20 mouse cellular contexts compared by ENCODE assay signal in genomic region chr4:87653440-87654165, GRCm38 (mm10).
DNase-seq lines count a peak whose midpoint lies in the region; ATAC-seq lines count a peak whose summit lies in the region.
"Had no signal": no experiment of that assay in that cellular context is flagged by ENCODE, and none has a peak within 500 bp of the region (broad histone marks: within the 10 kb centered on the region; RNA-seq: fewer than 3 reads in every experiment).

No protein-coding gene starts in this region.

- no peak overlapping the region for H3K4me3 ChIP-seq in kidney, embryonic 14.5 days (ENCODE audit: low read length)
- no peak overlapping the region for H3K4me3 ChIP-seq in neural tube, embryonic 14.5 days (ENCODE audit: low read depth, low read length)
- no peak overlapping the region for H3K4me3 ChIP-seq in neural tube, embryonic 15.5 days (replicated peaks)
- no peak overlapping the region for H3K4me3 ChIP-seq in heart, embryonic 12.5 days
- H3K4me3 ChIP-seq: embryonic facial prominence, embryonic 15.5 days; erythroblast, embryonic 14.5 days; hindbrain, embryonic 12.5 days had no signal

- H3K27ac ChIP-seq in kidney, embryonic 14.5 days (ENCODE audit: low read depth, low read length): no peak overlapping the region
- H3K27ac ChIP-seq in neural tube, embryonic 14.5 days (ENCODE audit: low read depth, low read length): no peak overlapping the region
- H3K27ac ChIP-seq in neural tube, embryonic 15.5 days (replicated peaks): no peak overlapping the region
- H3K27ac ChIP-seq in heart, embryonic 12.5 days (ENCODE audit: poor library complexity, severe bottlenecking): no peak overlapping the region
- H3K27ac ChIP-seq: embryonic facial prominence, embryonic 15.5 days; hindbrain, embryonic 12.5 days had no signal

- H3K9ac ChIP-seq in kidney, embryonic 14.5 days (ENCODE audit: low read depth, low read length): no peak overlapping the region
- H3K9ac ChIP-seq in neural tube, embryonic 14.5 days (replicated peaks; ENCODE audit: low read depth, low read length): no peak overlapping the region
- H3K9ac ChIP-seq in neural tube, embryonic 15.5 days (replicated peaks): no peak overlapping the region
- H3K9ac ChIP-seq in heart, embryonic 12.5 days: no peak overlapping the region
- H3K9ac ChIP-seq: embryonic facial prominence, embryonic 15.5 days; forebrain, postnatal 0 days; hindbrain, embryonic 12.5 days had no signal

- H3K4me2 ChIP-seq in kidney, embryonic 14.5 days (replicated peaks; ENCODE audit: low read depth, low read length): no peak overlapping the region
- no peak overlapping the region for H3K4me2 ChIP-seq in neural tube, embryonic 14.5 days (ENCODE audit: low read depth, low read length)
- H3K4me2 ChIP-seq in neural tube, embryonic 15.5 days: no peak overlapping the region
- no peak overlapping the region for H3K4me2 ChIP-seq in heart, embryonic 12.5 days
- H3K4me2 ChIP-seq: embryonic facial prominence, embryonic 15.5 days; hindbrain, embryonic 12.5 days had no signal

- 41% methylated on average over 5 of the region's 5 CpGs for WGBS in kidney, embryonic 14.5 days
- WGBS in neural tube, embryonic 14.5 days: 59% methylated on average over 5 of the region's 5 CpGs
- 61% methylated on average over 5 of the region's 5 CpGs for WGBS in neural tube, embryonic 15.5 days
- 68% methylated on average over 5 of the region's 5 CpGs for WGBS in heart, embryonic 12.5 days

- H3K27me3 ChIP-seq in kidney, embryonic 14.5 days (ENCODE audit: control insufficient read depth, insufficient read depth, low read length): peaks cover 10% of the 10 kb centered on the region; the same call in 1 of the 2 replicates
- no peaks in the 10 kb centered on the region for H3K27me3 ChIP-seq in neural tube, embryonic 14.5 days (ENCODE audit: control insufficient read depth, insufficient read depth, low read length)
- no peaks in the 10 kb centered on the region; the same call in 1 of the 2 replicates for H3K27me3 ChIP-seq in neural tube, embryonic 15.5 days (replicated peaks)
- no peaks in the 10 kb centered on the region for H3K27me3 ChIP-seq in heart, embryonic 12.5 days (replicated peaks)
- H3K27me3 ChIP-seq: embryonic facial prominence, embryonic 15.5 days; hindbrain, embryonic 12.5 days had no signal

- DNase-seq in kidney, adult 11 months: no peak
- no peak for DNase-seq in thymus, postnatal 0 days (ENCODE audit: low spot score)
- DNase-seq: adrenal gland, adult 2 months; adrenal gland, postnatal 25 days; cerebellum, adult 2 months; cerebellum, postnatal 10 days; embryo, embryonic 11 days; forebrain, postnatal 0 days; gastrocnemius, postnatal 14 days; heart, postnatal 10 days; heart, postnatal 4 days had no signal

- H3K9me3 ChIP-seq in kidney, embryonic 14.5 days (ENCODE audit: control insufficient read depth, low read length): no peaks in the 10 kb centered on the region
- H3K9me3 ChIP-seq in neural tube, embryonic 14.5 days (ENCODE audit: control insufficient read depth, low read length): no peaks in the 10 kb centered on the region
- H3K9me3 ChIP-seq in neural tube, embryonic 15.5 days (replicated peaks): no peaks in the 10 kb centered on the region
- H3K9me3 ChIP-seq in heart, embryonic 12.5 days (replicated peaks): no peaks in the 10 kb centered on the region
- H3K9me3 ChIP-seq: embryonic facial prominence, embryonic 15.5 days; hindbrain, embryonic 12.5 days had no signal

- no peaks in the 10 kb centered on the region for H3K36me3 ChIP-seq in kidney, embryonic 14.5 days (ENCODE audit: control insufficient read depth, insufficient read depth, low read length)
- no peaks in the 10 kb centered on the region for H3K36me3 ChIP-seq in neural tube, embryonic 14.5 days (ENCODE audit: control insufficient read depth, insufficient read depth, low read length)
- H3K36me3 ChIP-seq in neural tube, embryonic 15.5 days: no peaks in the 10 kb centered on the region
- H3K36me3 ChIP-seq in heart, embryonic 12.5 days: no peaks in the 10 kb centered on the region
- H3K36me3 ChIP-seq: embryonic facial prominence, embryonic 15.5 days; hindbrain, embryonic 12.5 days had no signal

- peaks cover 15% of the 10 kb centered on the region for H3K4me1 ChIP-seq in kidney, embryonic 14.5 days (ENCODE audit: control insufficient read depth, insufficient read depth, low read length)
- H3K4me1 ChIP-seq in neural tube, embryonic 14.5 days (ENCODE audit: control insufficient read depth, insufficient read depth, low read length): no peaks in the 10 kb centered on the region; the same call in 1 of the 2 replicates
- H3K4me1 ChIP-seq in neural tube, embryonic 15.5 days: peaks cover 17% of the 10 kb centered on the region; the same call in 1 of the 2 replicates
- H3K4me1 ChIP-seq in heart, embryonic 12.5 days (replicated peaks): peaks cover 19% of the 10 kb centered on the region

- peak; percentile 87 for ATAC-seq in kidney, embryonic 14.5 days (ENCODE audit: low FRiP score, low TSS enrichment)
- ATAC-seq in neural tube, embryonic 14.5 days (ENCODE audit: low read depth): peak; percentile 49; the same call in 1 of the 2 replicates
- ATAC-seq in neural tube, embryonic 15.5 days (ENCODE audit: low FRiP score): no peak
- peak; percentile 81 for ATAC-seq in megakaryocyte, adult 5-6 weeks (ENCODE audit: poor library complexity, severe bottlenecking)
- ATAC-seq in heart, embryonic 12.5 days (ENCODE audit: insufficient number of reproducible peaks, low FRiP score): no peak
- ATAC-seq: forebrain, postnatal 0 days; hindbrain, embryonic 16.5 days had no signal

Comparison
In these comparisons a context has a peak if more than half of its experiments do, and no peak if none do; other contexts are left out.
1. ATAC-seq: peak in kidney, embryonic 14.5 days (single experiment), neural tube, embryonic 14.5 days (single experiment) and megakaryocyte, adult 5-6 weeks (single experiment); none in neural tube, embryonic 15.5 days (single experiment) and heart, embryonic 12.5 days (single experiment).